Mouse (Mus musculus) C2C12 (cell line): Measurements from ENCODE around the gene Atxn1. TPM values are rescaled to one million over a fixed set of nuclear protein-coding genes. Genes with fewer than 3 reads are reported as not detected.

Source experiments
- H3K27me3 ChIP-seq: one replicate; pipeline ENCODE4 v1.6.1; 2011; ENCODE audit not compliant: control insufficient read depth, insufficient read depth, insufficient read length
- H3K36me3 ChIP-seq: one replicate; pipeline ENCODE4 v1.6.1; 2011; ENCODE audit not compliant: control insufficient read depth, insufficient read depth
- H3K4me3 ChIP-seq: one replicate; pipeline ENCODE4 v1.5.1; 2011; ENCODE audit warnings: mild to moderate bottlenecking, control low read depth; ENCODE audit not compliant: poor library complexity, insufficient read depth, severe bottlenecking
- H3K79me2 ChIP-seq: one replicate; pipeline ENCODE4 v1.6.1; 2011; ENCODE audit not compliant: control insufficient read depth, insufficient read depth
- H3K79me3 ChIP-seq: one replicate; pipeline ENCODE4 v1.6.1; 2011; ENCODE audit warnings: low read depth, control low read depth
- H3ac ChIP-seq: one replicate; pipeline ENCODE3; 2011; ENCODE audit warnings: low read depth; ENCODE audit not compliant: control insufficient read depth, insufficient read length
- CEBPB ChIP-seq: IDR thresholded peaks from one replicate; pipeline ENCODE4 v1.6.1; 2011; ENCODE audit warnings: low read depth, mild to moderate bottlenecking, control low read depth, moderate library complexity
- CTCF ChIP-seq: IDR thresholded peaks from one replicate; pipeline ENCODE4 v1.5.1; 2011; ENCODE audit not compliant: control insufficient read depth, insufficient read depth, insufficient read length
- FOSL1 ChIP-seq: IDR thresholded peaks from one replicate; pipeline ENCODE4 v1.8.0; 2011; ENCODE audit warnings: mild to moderate bottlenecking, low read length; ENCODE audit not compliant: poor library complexity, insufficient read depth, severe bottlenecking
- MAX ChIP-seq: IDR thresholded peaks from one replicate; pipeline ENCODE4 v1.6.1; 2011; ENCODE audit warnings: mild to moderate bottlenecking, control low read depth
- MYOD1 ChIP-seq: IDR thresholded peaks from one replicate; pipeline ENCODE4 v1.6.1; 2011; ENCODE audit warnings: low read depth; ENCODE audit not compliant: control insufficient read depth, insufficient read length
- MYOG ChIP-seq: IDR thresholded peaks from one replicate; pipeline ENCODE4 v1.6.1; 2011; ENCODE audit not compliant: control insufficient read depth, insufficient read length; ENCODE audit errors: extremely low read depth
- USF1 ChIP-seq: IDR thresholded peaks from one replicate; pipeline ENCODE4 v1.6.1; 2011; ENCODE audit warnings: low read depth, mild to moderate bottlenecking, control low read depth, moderate library complexity
- polyA plus RNA-seq: library from polyadenylated mRNA; unstranded; fragments of >200 nt; fragmentation: generic; extraction: Trizol; gene quantifications from one replicate; pipeline ENCODE4 v1.2.1, GENCODE M21; 2012; ENCODE audit warnings: missing spikeins

Gene Atxn1
- polyA plus RNA-seq, 1 experiment, result 3.0 TPM

DNA sequence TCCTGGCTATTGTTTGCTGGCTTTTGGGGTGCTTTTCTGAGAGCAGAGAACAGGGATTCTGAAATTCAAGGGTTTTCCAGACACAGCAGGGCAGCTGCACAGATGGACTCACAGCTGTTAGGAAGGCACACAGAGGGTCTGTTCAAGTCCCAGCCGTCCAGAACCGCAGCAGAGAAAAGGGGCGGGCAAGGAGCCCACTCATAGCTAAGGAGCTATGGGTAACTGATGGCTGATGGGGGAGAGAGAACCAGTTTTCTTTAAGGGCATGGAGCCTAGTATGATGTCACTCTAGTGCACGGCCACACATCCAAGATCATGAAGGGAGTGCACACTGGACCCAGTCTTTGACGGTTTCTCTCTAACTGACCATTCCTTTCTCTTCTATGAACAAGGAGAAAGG lies 200.5 kb downstream of the Atxn1 start:
- no peaks in the 10 kb centered on the region for H3K79me2 ChIP-seq
- TF ChIP-seq USF1, result no peak
- TF ChIP-seq CTCF, result no peak
- no peak for TF ChIP-seq FOSL1
- TF ChIP-seq MYOG, result no peak
- no peak for TF ChIP-seq MAX
- no peak for TF ChIP-seq CEBPB
- no peak for TF ChIP-seq MYOD1
- H3K27me3 ChIP-seq, result no peaks in the 10 kb centered on the region
- no peaks in the 10 kb centered on the region for H3K36me3 ChIP-seq
- no peaks in the 10 kb centered on the region for H3K79me3 ChIP-seq
- no peak overlapping the region for H3K4me3 ChIP-seq
- no peak overlapping the region for H3ac ChIP-seq

- no peaks in the 10 kb centered on the region for H3K79me3 ChIP-seq
- TF ChIP-seq CTCF, result no peak
- no peaks in the 10 kb centered on the region for H3K27me3 ChIP-seq
- H3K79me2 ChIP-seq, result no peaks in the 10 kb centered on the region
- no peak overlapping the region for H3K4me3 ChIP-seq
- H3K36me3 ChIP-seq, result no peaks in the 10 kb centered on the region
- H3ac ChIP-seq, result no peak overlapping the region
Observed at GRCm38 (mm10) chr13:45762278-45762677, 202.5 kb downstream of the Atxn1 start.

DNA sequence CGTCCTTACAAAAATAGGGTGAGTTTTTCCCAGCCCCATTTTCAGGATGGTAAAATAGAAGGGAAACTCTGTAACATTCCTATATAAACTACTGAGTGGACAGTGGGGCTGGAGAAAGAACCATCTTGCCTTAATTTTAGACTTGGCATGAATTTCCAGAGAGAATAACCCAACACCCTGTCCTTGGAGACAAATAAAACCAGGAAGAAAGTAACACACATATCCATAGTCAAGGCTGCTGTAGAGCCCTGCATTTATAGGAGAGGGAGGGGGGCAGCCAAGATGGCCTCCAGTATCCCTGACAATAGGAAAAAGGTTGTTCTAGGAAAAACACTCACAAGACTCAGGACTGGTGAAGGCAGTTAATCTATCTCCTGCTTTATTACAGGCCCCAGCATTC lies 210.3 kb downstream of the Atxn1 start:
- Histone ChIP-seq H3K36me3 (no peaks in the 10 kb centered on the region), H3K27me3 (no peaks in the 10 kb centered on the region), H3ac (no peak overlapping the region), H3K79me2 (no peaks in the 10 kb centered on the region), H3K79me3 (no peaks in the 10 kb centered on the region), H3K4me3 (no peak overlapping the region)
- no peak for TF ChIP-seq MYOG

DNA sequence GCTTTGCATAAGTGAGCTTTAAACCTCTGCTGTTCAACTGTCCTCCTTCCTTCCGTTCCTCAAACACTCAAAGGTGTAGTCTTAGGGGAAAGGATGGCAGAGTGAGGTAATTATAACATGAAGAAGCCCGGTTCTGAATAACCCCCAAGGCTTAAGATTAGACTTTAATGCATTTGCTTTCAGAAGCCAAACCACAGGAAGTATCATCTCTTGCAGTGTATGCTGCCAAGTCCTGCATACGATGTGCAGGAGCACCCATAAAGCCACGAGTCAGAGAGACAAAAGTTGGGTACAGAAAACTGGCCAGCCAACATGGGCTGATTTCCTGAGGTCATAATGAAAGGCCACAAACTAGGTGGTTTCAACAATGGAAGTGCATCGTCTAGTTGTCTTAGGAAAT lies 212.3 kb downstream of the Atxn1 start:
- no peaks in the 10 kb centered on the region for H3K79me2 ChIP-seq
- TF ChIP-seq CEBPB (no peak), MAX (no peak), MYOG (no peak), USF1 (no peak), MYOD1 (no peak), FOSL1 (no peak), CTCF (no peak)
- H3K79me3 ChIP-seq, result no peaks in the 10 kb centered on the region
- H3K4me3 ChIP-seq, result no peak overlapping the region
- no peak overlapping the region for H3ac ChIP-seq
- H3K36me3 ChIP-seq, result no peaks in the 10 kb centered on the region
- H3K27me3 ChIP-seq, result no peaks in the 10 kb centered on the region

GRCm38 (mm10) chr13:45751231-45751630 lies 213.6 kb downstream of the Atxn1 start:
- H3ac ChIP-seq, result no peak overlapping the region
- H3K36me3 ChIP-seq, result no peaks in the 10 kb centered on the region
- H3K4me3 ChIP-seq, result no peak overlapping the region
- no peaks in the 10 kb centered on the region for H3K79me2 ChIP-seq
- no peaks in the 10 kb centered on the region for H3K79me3 ChIP-seq
- TF ChIP-seq CTCF (no peak), MYOD1 (no peak), FOSL1 (no peak), USF1 (no peak), CEBPB (no peak), MYOG (no peak), MAX (no peak)
- H3K27me3 ChIP-seq, result no peaks in the 10 kb centered on the region

DNA sequence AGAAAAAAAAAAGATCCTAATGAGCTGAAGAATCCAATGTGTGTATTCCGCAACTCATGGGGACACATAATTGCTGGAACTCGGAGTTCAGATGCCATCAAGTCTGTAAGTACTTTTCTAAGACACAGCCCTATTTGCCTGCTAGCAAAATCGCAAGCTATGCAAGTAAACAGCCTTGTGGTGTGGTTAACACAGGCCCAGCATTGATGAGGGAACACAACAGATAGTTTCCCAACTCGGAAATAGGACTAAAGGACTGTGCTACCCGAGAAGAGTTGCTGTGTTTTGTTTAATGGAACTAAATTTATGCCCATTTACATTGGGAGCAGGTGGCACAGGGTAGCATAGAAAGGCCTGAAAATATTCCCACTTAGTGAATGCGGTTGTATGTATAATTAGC lies 214.2 kb downstream of the Atxn1 start:
- H3K4me3 ChIP-seq, result no peak overlapping the region
- H3K79me3 ChIP-seq, result no peaks in the 10 kb centered on the region
- H3K27me3 ChIP-seq, result no peaks in the 10 kb centered on the region
- TF ChIP-seq FOSL1 (no peak), MAX (no peak), CEBPB (no peak), MYOD1 (no peak), MYOG (no peak), CTCF (no peak), USF1 (no peak)
- no peaks in the 10 kb centered on the region for H3K79me2 ChIP-seq
- no peak overlapping the region for H3ac ChIP-seq
- H3K36me3 ChIP-seq, result no peaks in the 10 kb centered on the region
